In the genomic region with DNA sequence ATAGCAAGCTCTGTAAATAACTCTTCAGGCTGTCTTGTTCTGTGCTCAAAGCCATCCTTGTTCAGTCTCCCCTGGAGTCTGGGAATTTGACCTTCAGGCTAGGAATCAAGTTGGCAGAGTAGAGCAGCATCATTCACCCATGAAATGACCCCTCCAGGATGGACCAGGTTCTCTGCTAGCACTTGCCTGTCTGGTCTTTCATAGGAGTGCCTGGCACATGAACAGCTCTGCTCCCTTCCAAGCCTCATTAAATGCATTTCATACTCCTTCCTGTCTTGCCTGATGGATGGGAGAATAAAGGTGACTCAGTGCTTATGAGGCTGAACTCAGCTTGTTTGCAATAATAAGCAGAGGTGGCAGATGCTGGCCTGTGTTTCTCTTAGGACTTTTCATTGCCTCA, we compare ENCODE assay signal across 14 mouse cellular contexts.
DNase-seq lines count a peak whose midpoint lies in the region; ATAC-seq lines count a peak whose summit lies in the region.
"Had no signal": no experiment of that assay in that cellular context is flagged by ENCODE, and none has a peak within 500 bp of the region (broad histone marks: within the 10 kb centered on the region; RNA-seq: fewer than 3 reads in every experiment).

No protein-coding gene starts in this region.

- DNase-seq in intestine, embryonic 14.5 days (ENCODE audit: low spot score), result peak; percentile 9
- DNase-seq in embryo, embryonic 11.5 days (ENCODE audit: low read depth, low spot score), result peak; percentile 8
- DNase-seq in spleen, postnatal 36 days (ENCODE audit: low spot score in 2 of 2), result no peak
- no peak for DNase-seq in cerebellum, postnatal 14 days
- DNase-seq in testis, postnatal 14 days (ENCODE audit: low spot score), result no peak

- no peaks in the 10 kb centered on the region for H3K27me3 ChIP-seq in intestine, embryonic 14.5 days (replicated peaks; ENCODE audit: control insufficient read depth, insufficient read depth, low read length)
- no peaks in the 10 kb centered on the region for H3K27me3 ChIP-seq in intestine, embryonic 16.5 days (replicated peaks; ENCODE audit: control insufficient read depth, insufficient read depth, low read length)
- H3K27me3 ChIP-seq in kidney, embryonic 16.5 days (ENCODE audit: insufficient read depth, low read length), result 0 out of 2 replicates have a peak, but pooled peaks cover 2% of the 10 kb centered on the region
- H3K27me3 ChIP-seq in neural tube, embryonic 15.5 days (replicated peaks), result no peaks in the 10 kb centered on the region
- H3K27me3 ChIP-seq: forebrain, embryonic 13.5 days; limb, embryonic 12.5 days; midbrain, embryonic 12.5 days had no signal

- no peaks in the 10 kb centered on the region for H3K36me3 ChIP-seq in intestine, embryonic 14.5 days (ENCODE audit: control insufficient read depth, insufficient read depth, low read length)
- no peaks in the 10 kb centered on the region for H3K36me3 ChIP-seq in intestine, embryonic 16.5 days (ENCODE audit: control insufficient read depth, insufficient read depth, low read length)
- H3K36me3 ChIP-seq in kidney, embryonic 16.5 days (ENCODE audit: insufficient read depth, low read length), result no peaks in the 10 kb centered on the region
- no peaks in the 10 kb centered on the region for H3K36me3 ChIP-seq in neural tube, embryonic 15.5 days
- H3K36me3 ChIP-seq: limb, embryonic 12.5 days; midbrain, embryonic 12.5 days had no signal

- no peak for ATAC-seq in intestine, embryonic 14.5 days (replicated peaks; ENCODE audit: low FRiP score, low TSS enrichment, low read depth)
- ATAC-seq in intestine, embryonic 16.5 days, result no peak
- peak; percentile 92 for ATAC-seq in kidney, embryonic 16.5 days (ENCODE audit: low FRiP score, low TSS enrichment)
- no peak for ATAC-seq in neural tube, embryonic 15.5 days (ENCODE audit: low FRiP score)
- ATAC-seq: CD4-positive, CD25-positive, alpha-beta regulatory T cell, adult 4 months; forebrain, embryonic 13.5 days had no signal

- no peaks in the 10 kb centered on the region for H3K4me1 ChIP-seq in intestine, embryonic 14.5 days (replicated peaks; ENCODE audit: control insufficient read depth, insufficient read depth, low read length)
- H3K4me1 ChIP-seq in intestine, embryonic 16.5 days (ENCODE audit: control insufficient read depth, insufficient read depth, low read length), result no peaks in the 10 kb centered on the region
- 0 out of 2 replicates have a peak, but pooled peaks cover 10% of the 10 kb centered on the region for H3K4me1 ChIP-seq in kidney, embryonic 16.5 days (ENCODE audit: insufficient read depth, low read length)
- H3K4me1 ChIP-seq in neural tube, embryonic 15.5 days, result no peaks in the 10 kb centered on the region
- H3K4me1 ChIP-seq: forebrain, embryonic 13.5 days; midbrain, embryonic 12.5 days had no signal

- no peak overlapping the region for H3K4me3 ChIP-seq in intestine, embryonic 14.5 days (ENCODE audit: low read depth, low read length)
- no peak overlapping the region for H3K4me3 ChIP-seq in intestine, embryonic 16.5 days (ENCODE audit: low read length)
- no peak overlapping the region for H3K4me3 ChIP-seq in kidney, embryonic 16.5 days (ENCODE audit: low read length)
- no peak overlapping the region for H3K4me3 ChIP-seq in neural tube, embryonic 15.5 days (replicated peaks)
- H3K4me3 ChIP-seq: forebrain, embryonic 13.5 days; limb, embryonic 12.5 days; midbrain, embryonic 12.5 days had no signal

- H3K27ac ChIP-seq in intestine, embryonic 14.5 days (ENCODE audit: low read depth), result no peak overlapping the region
- no peak overlapping the region for H3K27ac ChIP-seq in intestine, embryonic 16.5 days (ENCODE audit: low read length)
- 0 out of 2 replicates have a peak overlapping the region, but pooled peaks have one; percentile 21 for H3K27ac ChIP-seq in kidney, embryonic 16.5 days (ENCODE audit: low read length)
- 0 out of 2 replicates have a peak overlapping the region, but pooled peaks have one; percentile 13 for H3K27ac ChIP-seq in neural tube, embryonic 15.5 days (replicated peaks)
- H3K27ac ChIP-seq: forebrain, embryonic 13.5 days; hindbrain, embryonic 14.5 days; limb, embryonic 12.5 days; liver, embryonic 14.5 days; midbrain, embryonic 12.5 days had no signal

- no peak overlapping the region for H3K9ac ChIP-seq in intestine, embryonic 14.5 days (ENCODE audit: low read length)
- H3K9ac ChIP-seq in intestine, embryonic 16.5 days (ENCODE audit: low read depth, low read length), result no peak overlapping the region
- no peak overlapping the region for H3K9ac ChIP-seq in kidney, embryonic 16.5 days (replicated peaks; ENCODE audit: low read length)
- H3K9ac ChIP-seq in neural tube, embryonic 15.5 days (replicated peaks), result no peak overlapping the region
- H3K9ac ChIP-seq: forebrain, embryonic 13.5 days; hindbrain, embryonic 14.5 days; limb, embryonic 12.5 days; liver, embryonic 14.5 days; midbrain, embryonic 12.5 days had no signal

- no peak overlapping the region for H3K4me2 ChIP-seq in intestine, embryonic 14.5 days (ENCODE audit: low read length)
- H3K4me2 ChIP-seq in intestine, embryonic 16.5 days (ENCODE audit: low read depth, low read length), result no peak overlapping the region
- H3K4me2 ChIP-seq in kidney, embryonic 16.5 days (replicated peaks; ENCODE audit: low read depth, low read length), result no peak overlapping the region
- H3K4me2 ChIP-seq in neural tube, embryonic 15.5 days, result no peak overlapping the region
- H3K4me2 ChIP-seq: forebrain, embryonic 13.5 days; hindbrain, embryonic 14.5 days; limb, embryonic 12.5 days; midbrain, embryonic 12.5 days had no signal

- 0 out of 2 replicates have a peak, but pooled peaks cover 8% of the 10 kb centered on the region for H3K9me3 ChIP-seq in intestine, embryonic 14.5 days (ENCODE audit: control insufficient read depth, low read length)
- H3K9me3 ChIP-seq in intestine, embryonic 16.5 days (ENCODE audit: control insufficient read depth, low read length), result peaks cover 5% of the 10 kb centered on the region; the same call in 1 of the 2 replicates
- H3K9me3 ChIP-seq in kidney, embryonic 16.5 days (ENCODE audit: low read length), result peaks cover 10% of the 10 kb centered on the region; the same call in 1 of the 2 replicates
- H3K9me3 ChIP-seq in neural tube, embryonic 15.5 days (replicated peaks), result peaks cover 4% of the 10 kb centered on the region; the same call in 1 of the 2 replicates
- H3K9me3 ChIP-seq: forebrain, embryonic 13.5 days had no signal

Comparison
In these comparisons a context has a peak if more than half of its experiments do, and no peak if none do; other contexts are left out.
1. DNase-seq: peak in intestine, embryonic 14.5 days (single experiment) and embryo, embryonic 11.5 days (single experiment); none in spleen, postnatal 36 days (0 of 2), cerebellum, postnatal 14 days (0 of 2) and testis, postnatal 14 days (single experiment).
2. H3K27ac ChIP-seq: peak in kidney, embryonic 16.5 days (single experiment) and neural tube, embryonic 15.5 days (single experiment); none in intestine, embryonic 14.5 days (single experiment) and intestine, embryonic 16.5 days (single experiment).